Mouse (Mus musculus) heart, adult 9 months (tissue): ENCODE measurements around the gene Casc1.

Source experiments
- DNase-seq, 2 experiments: peaks; one replicate each; pipeline ENCODE4 v3.0.0; 2022; ENCODE audit warnings: low spot score in 2 of 2

Gene Casc1

DNA sequence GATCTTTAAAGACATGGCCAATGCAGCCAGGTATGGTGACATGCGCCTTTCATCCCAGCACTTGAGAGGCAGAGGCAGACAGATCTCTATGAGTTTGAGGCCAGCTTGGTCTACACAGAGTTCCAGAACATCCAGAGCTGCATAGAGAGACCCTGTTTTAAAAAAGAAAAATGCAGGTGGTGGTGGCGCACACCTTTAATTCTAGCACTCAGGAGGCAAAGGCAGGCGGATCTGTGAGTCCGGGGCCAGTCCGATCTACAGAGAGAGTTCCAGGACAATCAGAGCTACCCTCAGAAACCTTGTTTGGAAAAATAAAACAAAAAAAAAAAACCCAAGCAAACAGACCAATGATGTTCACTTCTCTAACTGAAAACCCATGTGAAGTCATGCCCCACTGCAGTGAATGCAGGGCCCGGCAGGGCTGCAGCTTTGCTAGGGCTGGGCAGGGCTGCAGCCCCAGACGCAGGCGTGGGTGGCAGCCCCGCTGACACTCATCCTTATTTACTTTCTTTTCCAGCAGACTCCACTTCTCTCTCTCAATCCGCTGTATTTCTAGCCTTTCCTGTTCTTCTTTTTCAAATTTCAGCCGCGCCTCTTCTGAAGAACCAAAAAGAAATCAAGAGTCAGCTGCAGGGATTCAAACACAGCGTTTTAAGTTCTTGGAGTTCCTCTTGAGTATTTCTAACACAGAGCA is 8.2 kb downstream of the Casc1 start:
- DNase-seq: no peak

DNA sequence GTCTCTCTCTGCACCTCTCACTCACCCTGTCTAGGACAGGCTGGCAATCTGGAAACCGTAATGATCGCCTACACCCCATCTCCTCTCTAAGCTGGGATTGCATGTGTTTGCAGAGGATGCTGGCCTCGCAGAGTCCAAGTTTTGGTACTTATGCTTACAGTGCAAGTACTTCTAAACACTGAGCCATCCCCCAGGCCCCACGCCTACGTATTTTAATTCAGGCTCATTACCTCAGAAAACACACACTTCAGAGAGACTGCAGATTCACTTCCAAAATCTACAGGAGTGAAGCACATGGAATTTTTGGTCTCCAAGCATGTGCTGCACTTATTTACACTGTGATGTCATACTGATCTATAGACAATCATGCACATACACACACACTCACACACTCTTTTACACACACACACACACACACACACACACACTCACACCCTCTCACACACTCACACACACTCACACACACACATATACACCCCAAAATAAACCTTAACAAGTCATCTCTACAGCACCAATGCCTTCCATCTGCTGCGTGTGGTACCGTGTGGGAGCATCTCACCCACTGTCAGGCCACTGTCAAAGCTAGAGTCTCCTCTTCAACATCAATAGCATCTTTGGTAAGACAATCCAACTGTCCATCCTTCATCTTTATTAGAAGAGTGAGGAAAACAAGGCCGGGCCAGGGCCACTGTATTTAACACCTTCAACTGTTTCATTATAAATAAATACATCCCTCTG is 12.7 kb downstream of the Casc1 start:
- no peak for DNase-seq

DNA sequence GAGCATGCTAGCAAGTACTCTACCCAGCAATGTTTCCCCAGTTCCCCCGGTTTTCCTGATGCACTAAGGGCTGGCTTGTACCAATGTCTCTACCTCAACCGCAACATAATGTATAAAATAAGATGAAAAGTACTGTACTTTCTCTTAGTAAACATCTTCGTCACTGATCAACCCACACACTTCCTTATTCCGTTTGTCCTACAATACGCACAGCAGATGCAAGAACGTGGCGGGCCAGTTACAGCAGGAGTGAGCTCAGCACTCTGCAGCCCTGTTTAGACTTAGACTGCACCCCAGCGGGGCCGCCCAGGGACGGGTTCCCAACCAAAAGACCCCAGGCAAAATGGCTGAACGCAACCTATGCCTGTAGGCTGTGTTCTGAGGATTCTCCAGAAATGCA is 17.4 kb downstream of the Casc1 start:
- no peak for DNase-seq

DNA sequence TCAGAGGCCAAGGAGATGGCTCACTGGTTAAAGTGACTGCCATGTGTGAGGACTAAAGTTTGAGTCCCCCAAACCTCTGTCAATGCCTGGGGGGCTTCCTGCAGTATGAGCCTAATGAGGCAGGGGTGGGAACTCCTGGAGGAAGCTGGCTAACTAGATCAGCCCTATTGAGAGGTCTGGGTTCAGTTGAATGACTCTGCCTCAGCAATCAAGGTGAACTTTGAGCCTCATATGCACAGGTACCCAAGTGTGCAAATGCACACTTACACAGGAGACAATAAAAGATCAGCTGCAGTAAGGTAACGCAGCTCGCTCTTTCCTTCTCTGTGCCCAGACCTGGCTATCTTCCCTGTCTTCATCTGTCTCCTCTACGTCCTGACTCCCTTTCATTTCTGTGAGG is 17.8 kb downstream of the Casc1 start:
- no peak for DNase-seq

DNA sequence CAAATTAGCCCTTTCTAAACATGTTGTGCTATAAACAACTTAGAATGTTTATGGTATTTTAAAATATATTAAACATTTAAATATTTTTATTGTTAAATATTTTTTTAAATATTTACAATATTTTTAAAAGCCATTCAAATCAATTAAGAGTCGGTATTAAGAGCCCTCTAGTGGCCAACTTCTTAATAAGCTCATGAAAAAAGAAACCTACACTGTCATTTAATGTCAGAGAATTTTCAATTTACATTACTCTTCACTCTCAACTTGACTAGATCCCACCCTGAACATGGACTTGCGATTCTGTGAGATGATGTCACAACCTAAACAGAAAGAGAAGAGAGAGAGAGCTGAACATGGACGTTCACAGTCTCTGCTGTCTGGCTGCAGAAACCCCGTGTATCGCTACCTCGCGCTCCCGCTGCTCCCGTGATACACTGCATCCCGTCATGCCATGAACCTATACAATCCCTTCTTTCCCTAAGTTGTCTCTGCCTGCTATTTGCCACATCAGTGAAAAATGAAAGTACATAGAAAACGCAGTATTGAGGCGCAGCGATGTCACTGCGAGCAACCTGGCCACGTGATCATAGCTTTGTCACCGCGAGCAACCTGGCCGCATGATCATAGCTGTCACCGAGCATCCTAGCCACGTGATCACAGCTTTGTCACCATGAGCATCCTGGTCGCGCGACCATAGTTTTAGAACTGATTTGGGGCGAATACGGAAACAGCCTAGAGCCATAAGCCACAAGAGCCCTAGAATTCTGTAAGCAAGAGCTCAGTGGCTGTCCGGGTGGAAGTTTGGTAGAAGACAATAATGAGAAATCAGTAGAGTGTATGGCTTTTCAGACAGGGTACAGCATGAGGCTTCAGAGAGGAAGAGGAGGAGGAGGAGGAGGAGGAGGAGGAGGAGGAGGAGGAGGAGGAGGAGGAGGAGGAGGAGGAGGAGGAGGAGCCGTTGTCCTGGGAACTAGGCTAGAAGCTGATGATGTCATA is 23.4 kb downstream of the Casc1 start:
- peak in 1 of 2 experiments; percentile 28 for DNase-seq

DNA sequence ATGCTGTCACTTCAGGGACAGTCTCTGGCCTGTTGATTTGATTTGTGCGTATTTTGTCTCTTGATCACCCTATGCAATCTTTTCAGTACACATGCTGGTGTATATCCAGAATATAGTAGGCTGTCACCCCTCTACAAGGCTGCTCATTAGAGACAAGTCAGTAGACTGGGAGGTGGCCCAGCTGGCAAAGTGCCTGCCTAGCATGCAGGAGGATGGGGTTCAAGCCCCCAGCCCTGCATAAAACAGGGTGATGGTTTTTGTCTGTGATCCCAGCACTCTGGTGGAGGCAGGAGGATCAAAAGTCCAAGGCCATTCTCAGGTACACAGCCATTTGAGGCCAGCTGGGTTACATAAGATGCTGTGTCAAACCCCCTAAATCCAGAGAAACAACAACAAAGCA is 24.7 kb downstream of the Casc1 start:
- no peak for DNase-seq

DNA sequence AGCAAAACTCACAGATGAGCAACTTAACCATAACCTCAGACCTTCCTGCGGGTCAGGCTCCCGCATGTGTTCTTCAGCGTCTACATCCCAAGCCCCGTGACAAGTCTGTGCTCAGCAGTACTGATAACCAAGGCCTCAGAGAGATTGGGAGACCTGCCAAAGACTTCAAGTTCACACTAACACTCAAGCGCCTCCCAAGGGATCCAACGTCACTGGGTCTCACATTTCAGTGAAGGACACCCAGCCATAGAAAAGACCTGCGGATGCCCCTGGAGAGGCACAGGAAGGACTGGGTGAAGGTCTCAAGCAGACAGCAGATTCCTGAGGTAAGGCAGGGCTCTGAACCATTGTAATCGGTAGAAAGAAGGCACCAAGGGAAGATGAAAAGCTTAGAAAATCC is 28.8 kb downstream of the Casc1 start:
- peak; percentile 78 to 85 for DNase-seq

DNA sequence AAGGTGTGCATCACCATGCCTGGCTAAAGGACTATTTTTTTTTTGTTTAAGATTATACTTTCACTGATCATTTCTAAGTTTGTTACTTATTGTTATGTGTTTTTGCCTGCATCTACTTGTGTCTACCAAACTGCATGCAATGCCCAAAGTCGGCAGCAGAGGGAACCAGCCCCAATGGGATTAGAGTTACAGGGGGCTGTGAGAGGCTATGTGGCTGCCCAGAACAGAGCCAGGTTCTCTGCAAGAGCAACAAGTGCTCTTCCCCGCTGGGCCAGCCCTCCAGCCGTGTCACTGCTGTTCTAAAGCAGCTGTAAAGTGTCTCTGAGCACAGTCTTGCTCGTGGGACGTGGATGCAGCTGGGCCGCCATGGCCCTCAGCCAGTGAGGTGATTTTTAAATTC is 31.1 kb downstream of the Casc1 start:
- peak in 1 of 2 experiments; percentile 34 for DNase-seq

DNA sequence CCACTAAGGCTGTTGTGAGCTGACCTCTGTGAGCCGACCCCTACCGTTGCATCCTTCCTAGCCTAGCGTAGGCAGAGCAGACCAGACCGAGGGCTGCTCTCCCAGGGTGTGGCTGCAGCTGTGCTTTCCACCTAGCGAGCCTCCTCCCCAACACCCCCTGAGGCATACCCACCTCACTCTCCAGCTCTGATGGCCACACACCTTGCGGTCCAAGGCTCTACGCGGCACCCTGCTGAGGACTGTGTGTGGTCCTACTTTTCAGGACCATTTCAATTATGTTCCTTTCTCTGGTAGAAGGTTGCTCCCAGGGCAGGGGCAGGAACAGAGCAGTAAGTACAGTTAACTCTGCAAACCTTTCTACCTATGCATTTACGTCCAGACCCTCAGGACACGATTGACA is 34.3 kb downstream of the Casc1 start:
- DNase-seq: no peak

DNA sequence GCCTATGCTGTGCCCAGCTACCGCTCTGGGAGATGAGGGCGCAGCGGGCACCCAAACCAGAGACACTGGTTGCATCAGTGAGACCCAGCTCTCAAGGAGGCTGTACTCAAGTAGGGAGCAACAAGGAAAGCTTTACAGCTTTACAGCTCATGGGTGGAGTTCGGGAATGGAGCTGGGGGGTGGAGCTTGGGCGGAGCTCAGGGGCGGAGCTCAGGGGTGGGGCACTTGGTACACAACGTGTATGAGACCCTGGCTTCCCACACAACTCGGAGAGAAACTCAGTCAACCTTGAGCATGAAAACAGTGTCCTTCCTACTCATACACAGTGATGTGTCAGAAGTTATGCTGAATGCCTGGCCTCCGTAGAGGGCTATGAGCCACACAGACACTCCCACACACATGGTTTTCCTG is 35.2 kb downstream of the Casc1 start:
- DNase-seq: no peak

DNA sequence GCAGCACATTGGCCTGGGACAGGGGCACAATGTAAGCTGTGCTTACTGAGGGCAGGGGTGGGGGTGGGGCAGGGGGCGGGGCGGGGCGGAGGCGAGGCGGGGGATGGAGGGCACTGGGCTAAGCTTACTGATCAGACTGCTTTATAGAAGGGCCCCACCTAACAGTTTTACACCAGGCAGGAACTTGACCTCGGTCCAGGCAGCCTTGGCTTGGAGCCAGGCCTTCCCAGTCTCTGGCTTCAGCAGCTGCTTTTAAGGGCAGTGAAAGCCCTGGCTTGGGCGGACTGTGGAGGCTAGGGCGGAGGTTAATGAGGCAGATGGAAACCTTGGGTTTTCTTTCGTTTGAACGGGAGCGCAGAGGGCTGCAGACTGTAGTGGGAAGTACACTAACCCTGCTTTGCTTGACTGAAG is 37.0 kb downstream of the Casc1 start:
- DNase-seq: peak; percentile 82 to 88

DNA sequence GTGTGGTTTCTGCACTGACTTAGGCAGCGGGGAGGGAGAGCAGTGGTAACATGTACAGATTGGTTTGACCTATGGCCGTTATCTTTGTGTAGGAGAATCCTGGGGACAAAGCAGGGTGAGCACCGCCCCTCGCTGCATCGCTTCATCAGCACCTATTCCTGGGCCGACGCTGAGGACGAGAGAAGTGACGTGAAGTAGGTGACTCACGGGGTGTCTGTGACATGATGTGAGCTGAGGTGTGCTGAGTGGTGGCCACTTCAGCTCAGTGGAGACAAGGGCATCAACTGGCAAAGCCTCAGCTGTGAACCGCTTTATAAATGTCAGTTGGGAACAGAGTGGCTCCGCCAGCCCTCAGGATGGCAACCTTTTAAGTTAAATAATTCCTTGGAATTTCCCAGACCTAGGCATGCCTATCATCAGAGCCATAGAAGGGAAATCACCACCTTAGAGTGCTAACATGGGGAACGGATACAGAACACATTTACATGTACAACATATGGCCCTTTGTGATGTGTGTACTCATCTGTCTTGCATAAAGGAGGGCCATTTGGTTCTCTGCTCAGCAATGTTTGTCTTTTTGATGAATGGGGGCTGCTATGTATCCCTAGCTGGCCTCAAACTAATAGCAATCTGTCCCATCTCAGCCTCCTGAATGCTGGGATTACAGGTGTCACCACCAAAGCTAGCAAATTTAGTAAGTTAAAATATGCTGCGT is 38.8 kb downstream of the Casc1 start:
- DNase-seq: no peak

DNA sequence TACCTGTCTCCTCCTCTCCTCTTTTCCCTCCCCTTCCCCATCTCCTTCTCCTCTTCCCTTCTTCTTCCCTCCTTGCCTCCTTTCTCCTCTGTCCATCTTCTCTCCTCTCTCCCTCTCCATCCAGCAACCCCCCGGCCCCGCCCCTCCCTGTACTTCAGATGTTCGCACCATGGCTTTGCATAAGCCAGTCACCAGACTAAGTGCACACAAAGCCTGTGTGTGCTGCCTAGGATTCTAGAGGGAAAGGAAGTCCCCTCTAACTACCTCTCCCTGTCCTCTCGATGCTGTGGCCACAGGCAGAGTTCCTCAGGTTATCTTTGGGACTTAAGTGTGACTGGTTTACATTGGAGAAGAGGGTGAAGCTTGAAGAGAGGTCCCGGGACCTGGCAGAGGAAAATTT is 50.2 kb downstream of the Casc1 start:
- DNase-seq: no peak

DNA sequence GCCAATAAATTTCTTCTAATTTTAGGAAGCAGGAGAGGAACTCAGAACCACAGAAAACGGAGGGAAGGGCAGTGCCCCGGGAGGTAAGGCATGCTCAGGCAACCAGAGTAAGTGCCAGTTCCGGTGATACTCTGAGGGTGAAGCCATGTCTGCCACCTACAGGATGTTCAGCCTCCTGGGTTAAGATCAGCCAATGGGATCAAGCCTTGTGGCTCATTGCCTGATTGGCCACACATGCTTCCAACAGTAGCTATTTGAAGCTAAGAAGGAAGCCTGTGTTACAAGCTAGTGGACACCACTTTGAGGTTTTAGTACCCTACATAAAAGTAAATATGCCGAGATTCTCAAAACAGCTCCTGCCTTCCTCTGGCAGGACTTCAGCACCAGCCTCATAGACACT is 52.2 kb downstream of the Casc1 start:
- no peak for DNase-seq

DNA sequence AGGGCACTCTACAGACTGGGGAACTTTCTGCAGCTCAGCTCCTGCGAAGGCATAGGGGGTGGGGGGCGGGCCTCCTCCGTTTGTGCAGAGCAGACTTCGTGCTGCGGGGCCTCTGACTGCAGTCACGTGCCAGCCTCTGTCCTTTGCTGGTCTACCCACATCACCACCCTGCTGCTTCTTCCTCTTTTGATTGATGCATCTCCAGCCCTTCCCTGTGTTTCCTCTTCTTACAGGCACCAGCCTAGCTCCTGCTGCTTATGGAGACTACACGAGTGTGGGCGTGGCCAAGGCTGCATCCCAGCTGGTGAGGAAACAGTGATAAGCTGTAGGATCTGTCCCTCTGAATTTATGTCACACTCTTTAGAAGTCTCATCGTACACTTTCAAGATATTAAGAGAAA is 61.8 kb downstream of the Casc1 start:
- DNase-seq: peak; percentile 12 to 59

DNA sequence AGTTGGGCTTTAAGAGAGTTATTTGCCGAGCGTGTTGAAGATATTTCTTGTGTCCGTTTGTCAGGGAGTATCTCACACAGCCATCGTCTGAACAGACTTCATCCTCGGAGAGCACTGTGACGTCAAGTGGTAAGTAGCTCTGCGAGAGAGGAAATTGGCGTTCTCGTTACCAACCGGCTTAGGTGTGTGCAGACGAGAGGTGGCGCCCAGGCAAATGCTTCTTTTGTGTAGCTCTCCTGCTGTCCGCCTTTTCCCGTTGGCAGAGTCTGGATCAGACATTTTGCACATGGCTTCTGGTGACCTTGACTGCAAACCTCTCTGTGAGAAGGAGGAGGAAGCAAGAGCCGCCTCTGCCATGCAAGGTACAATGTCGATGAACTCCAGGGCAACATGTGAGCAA is 63.1 kb downstream of the Casc1 start:
- no peak for DNase-seq

DNA sequence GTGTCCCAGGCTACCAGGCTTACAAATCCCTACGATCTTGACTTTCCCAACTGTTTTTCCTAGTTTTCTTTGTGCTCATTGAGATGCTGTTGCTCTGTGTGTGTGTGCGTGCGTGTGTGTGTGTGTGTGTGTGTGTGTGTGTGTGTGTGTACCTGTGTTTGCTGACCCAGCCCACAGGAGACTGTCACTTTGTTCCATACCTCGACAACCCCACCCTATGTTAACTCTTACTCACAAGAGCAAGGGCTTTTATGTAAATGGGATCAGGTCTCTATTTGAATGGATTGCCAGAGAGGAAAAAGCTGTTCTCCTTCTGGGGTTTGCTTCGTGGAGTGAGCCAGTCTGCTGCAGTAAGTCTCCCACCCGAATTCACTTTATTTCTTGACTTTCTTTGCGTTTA is 65.6 kb downstream of the Casc1 start:
- no peak for DNase-seq

DNA sequence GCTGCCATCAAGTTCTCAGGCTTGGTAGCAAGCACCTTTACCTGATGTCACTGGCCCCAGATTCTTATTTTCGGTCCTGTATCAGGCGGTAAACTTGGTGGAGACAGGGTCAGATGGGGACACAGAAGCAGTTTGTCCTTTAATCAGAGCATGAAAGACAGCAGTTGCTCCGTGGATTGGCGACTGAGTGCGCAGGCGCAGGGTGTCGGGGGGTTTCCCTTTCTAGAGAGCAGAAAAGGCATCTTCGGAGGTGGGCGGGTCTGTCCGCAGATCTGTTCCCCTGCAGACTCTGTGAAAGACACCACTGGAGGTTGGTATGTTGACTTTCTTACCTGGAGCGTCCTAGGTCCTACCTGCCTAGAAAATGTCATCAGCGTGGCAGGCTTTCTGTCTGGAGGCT is 69.0 kb downstream of the Casc1 start:
- no peak for DNase-seq

DNA sequence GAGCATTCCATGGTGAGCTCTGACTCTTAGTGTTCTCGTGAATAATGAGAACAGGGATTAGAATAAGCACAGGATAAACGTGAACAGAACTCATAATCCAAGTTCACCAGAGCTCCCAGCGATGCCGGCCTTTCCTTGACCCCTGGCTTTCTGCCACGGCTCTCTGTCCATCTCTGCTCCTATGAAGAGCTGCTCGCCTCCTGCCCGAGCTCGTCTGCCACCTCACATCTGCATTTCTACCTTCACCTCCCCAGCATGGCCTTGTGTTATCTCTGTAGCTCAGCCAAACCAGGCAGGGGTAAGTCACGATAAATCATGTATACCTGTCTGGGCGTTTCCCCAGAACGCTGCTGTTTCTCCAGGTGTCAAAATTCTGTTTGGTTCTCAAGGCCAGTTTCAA is 70.1 kb downstream of the Casc1 start:
- DNase-seq: no peak

DNA sequence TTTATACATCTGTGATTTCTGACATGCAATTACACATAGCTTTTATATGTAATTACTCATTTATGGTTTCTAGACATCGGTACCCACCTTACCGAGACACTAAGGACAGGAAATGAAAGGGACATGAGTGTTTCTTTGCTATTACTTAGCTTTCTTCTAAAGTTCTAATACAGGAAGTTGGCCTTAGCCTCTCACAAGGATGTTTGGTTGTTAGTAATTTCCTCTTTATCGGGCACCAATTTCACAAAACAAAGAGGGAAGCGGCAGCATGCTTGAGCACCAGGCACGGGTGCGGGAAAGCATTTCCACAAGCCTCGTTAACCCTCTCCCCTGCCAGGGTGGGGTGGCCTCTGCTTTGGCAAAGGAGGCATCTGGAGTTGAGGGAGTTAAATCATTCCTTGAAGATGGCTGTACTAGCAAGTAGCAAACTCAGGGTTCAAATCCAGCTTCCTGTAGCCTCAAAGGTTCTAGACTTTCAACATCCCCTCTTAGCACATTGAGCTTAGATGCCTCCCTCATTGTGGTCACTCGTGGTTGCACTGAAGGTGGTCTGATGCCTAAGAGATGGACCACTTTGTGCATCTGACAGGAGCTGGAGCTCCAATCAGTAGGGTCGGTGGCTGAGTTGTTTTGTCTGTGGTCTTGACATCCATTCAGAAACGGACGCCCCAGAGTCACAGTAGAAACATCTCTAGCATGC is 70.9 kb downstream of the Casc1 start:
- DNase-seq: no peak

DNA sequence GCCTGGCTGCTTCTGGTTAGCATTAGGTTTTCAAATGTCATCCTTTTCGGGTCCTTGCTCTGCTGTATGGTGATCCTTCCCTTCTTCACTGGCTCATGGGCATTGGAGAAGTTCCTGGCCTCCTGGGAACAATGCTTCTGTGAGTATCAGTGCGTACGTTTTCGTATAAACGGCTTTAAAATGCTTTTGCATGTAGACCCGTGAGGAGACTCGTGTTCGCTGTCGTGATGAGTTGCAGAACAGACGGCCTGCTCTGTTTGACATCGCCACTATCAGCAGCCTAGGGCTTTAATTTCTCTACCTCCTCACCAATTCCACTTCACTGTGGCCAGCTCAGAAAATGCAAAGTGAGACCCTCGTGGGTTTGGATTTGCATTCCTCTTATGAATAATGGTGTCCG is 71.6 kb downstream of the Casc1 start:
- no peak for DNase-seq
